Mouse (Mus musculus) midbrain, embryonic 11.5 days (tissue): ENCODE measurements around the gene Disp2. TPM values are rescaled to one million over a fixed set of nuclear protein-coding genes. Genes with fewer than 3 reads are reported as not detected.

Experiments used
- ATAC-seq: fragments of 200-750 bp; cut with Nextera tagmentation; 2 replicates; pipeline ENCODE4 v1.8.0; 2017; ENCODE audit warnings: moderate TSS enrichment, moderate library complexity; ENCODE audit not compliant: low FRiP score
- DNase-seq: peaks from one replicate; pipeline ENCODE4 v3.0.0; 2015; ENCODE audit warnings: low spot score; ENCODE audit errors: missing footprints
- H3K27ac ChIP-seq: fragments of 300-500 bp; sonication (generic); 2 replicates; pipeline ENCODE4 v1.5.1; 2014; ENCODE audit warnings: low read depth, low read length
- H3K27me3 ChIP-seq: fragments of 300-500 bp; sonication (generic); 2 replicates; pipeline ENCODE4 v1.6.1; 2014; ENCODE audit warnings: mild to moderate bottlenecking, low read length, moderate library complexity, mixed read lengths; ENCODE audit not compliant: control insufficient read depth, insufficient read depth
- H3K36me3 ChIP-seq: fragments of 300-500 bp; sonication (generic); 2 replicates; pipeline ENCODE4 v1.6.1; 2014; ENCODE audit warnings: mild to moderate bottlenecking, low read length, moderate library complexity, mixed read lengths; ENCODE audit not compliant: control insufficient read depth, insufficient read depth
- H3K4me1 ChIP-seq: fragments of 300-500 bp; sonication (generic); 2 replicates; pipeline ENCODE4 v1.6.1; 2014; ENCODE audit warnings: low read length; ENCODE audit not compliant: control insufficient read depth, insufficient read depth
- H3K4me2 ChIP-seq: fragments of 300-500 bp; sonication (generic); 2 replicates; pipeline ENCODE4 v1.6.1; 2014; ENCODE audit warnings: mild to moderate bottlenecking, moderate library complexity
- H3K4me3 ChIP-seq: fragments of 300-500 bp; sonication (generic); 2 replicates; pipeline ENCODE4 v1.5.1; 2014; ENCODE audit warnings: low read depth, low read length
- H3K9ac ChIP-seq: fragments of 300-500 bp; sonication (generic); 2 replicates; pipeline ENCODE4 v1.6.1; 2014; ENCODE audit warnings: low read length
- H3K9me3 ChIP-seq: fragments of 300-500 bp; sonication (generic); 2 replicates; pipeline ENCODE4 v1.6.1; 2016; ENCODE audit warnings: low read length; ENCODE audit not compliant: control insufficient read depth
- WGBS: fragments of 180-500 bp; shearing (Covaris S2); extraction: QIAGEN DNeasy Blood & Tissue Kit; methylation state at CpG from one replicate; pipeline ENCODE4 v1.1.7; 2014; 5-methylcytosine and 5-hydroxymethylcytosine counted together
- polyA plus RNA-seq: library from polyadenylated mRNA; unstranded; fragments of >200 nt; fragmentation: Nextera tagmentation; extraction: Ambion mirVana; gene quantifications from 2 replicates; pipeline ENCODE4 v1.2.1, GENCODE M21; 2014

Gene Disp2
- polyA plus RNA-seq, 1 experiment from 2014 or later, result 7.8 TPM

- peaks cover 4% of the 10 kb centered on the region; the same call in 1 of the 2 replicates for H3K4me1 ChIP-seq
- H3K27ac ChIP-seq, result no peak overlapping the region
- H3K4me3 ChIP-seq, result no peak overlapping the region
- peak; percentile 64; the same call in 1 of the 2 replicates for ATAC-seq
- H3K27me3 ChIP-seq, result no peaks in the 10 kb centered on the region; the same call in 1 of the 2 replicates
- no peaks in the 10 kb centered on the region for H3K36me3 ChIP-seq
- H3K4me2 ChIP-seq, result peak overlapping the region; percentile 10; the same call in 1 of the 2 replicates
- DNase-seq, result peak; percentile 95
- WGBS, result 29% methylated on average over 44 of the region's 44 CpGs
- no peak overlapping the region for H3K9ac ChIP-seq
- no peaks in the 10 kb centered on the region for H3K9me3 ChIP-seq
These were observed 11.3 kb downstream of the Disp2 start for GRCm38 (mm10) chr2:118790551-118791525.

DNA sequence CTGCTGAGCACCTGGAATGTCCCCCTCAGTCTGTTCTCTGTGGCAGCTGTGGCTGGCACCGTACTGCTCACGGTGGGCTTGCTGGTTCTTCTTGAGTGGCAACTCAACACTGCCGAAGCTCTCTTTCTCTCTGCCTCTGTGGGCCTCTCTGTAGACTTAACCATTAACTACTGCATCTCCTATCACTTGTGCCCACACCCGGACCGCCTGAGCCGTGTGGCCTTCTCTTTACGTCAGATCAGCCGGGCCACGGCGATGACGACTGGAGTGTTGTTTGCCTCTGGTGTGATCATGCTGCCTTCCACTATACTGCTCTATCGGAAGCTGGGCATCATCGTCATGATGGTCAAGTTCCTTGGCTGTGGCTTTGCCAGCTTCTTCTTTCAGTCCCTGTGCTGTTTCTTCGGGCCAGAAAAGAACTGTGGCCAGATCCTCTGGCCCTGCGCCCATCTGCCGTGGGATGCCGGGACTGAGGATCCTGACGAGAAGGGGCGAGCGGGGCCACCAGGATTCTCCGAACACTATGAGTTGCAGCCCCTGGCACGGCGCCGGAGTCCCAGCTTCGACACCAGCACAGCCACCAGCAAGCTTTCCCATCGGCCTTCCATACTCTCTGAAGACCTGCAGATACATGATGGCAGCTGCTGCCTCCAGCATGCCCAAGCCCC, 12.2 kb downstream of the Disp2 start:
- DNase-seq (no peak), ATAC-seq (no peak)
- Histone ChIP-seq H3K4me2 (no peak overlapping the region), H3K27ac (no peak overlapping the region), H3K9me3 (no peaks in the 10 kb centered on the region), H3K9ac (no peak overlapping the region), H3K4me1 (peaks cover 4% of the 10 kb centered on the region; the same call in 1 of the 2 replicates), H3K36me3 (no peaks in the 10 kb centered on the region), H3K27me3 (no peaks in the 10 kb centered on the region; the same call in 1 of the 2 replicates), H3K4me3 (no peak overlapping the region)
- 93% methylated on average over 26 of the region's 26 CpGs for WGBS

DNA sequence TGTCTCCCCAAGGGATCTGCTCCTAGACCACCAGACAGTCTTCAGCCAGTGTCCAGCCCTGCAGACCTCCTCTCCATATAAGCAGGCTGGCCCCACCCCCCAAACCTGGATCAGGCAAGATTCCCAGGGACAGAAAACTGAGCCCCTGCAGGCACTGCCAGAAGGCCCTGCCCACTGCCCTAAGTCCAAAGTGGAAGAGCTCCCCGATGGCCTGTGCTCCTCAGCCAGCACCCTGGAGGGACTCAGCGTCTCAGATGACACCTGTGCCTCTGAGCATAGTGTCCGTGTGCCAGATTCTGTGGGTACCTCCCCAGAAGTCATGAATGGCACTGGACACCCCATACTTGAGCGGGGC, 12.7 kb downstream of the Disp2 start:
- H3K27ac ChIP-seq, result no peak overlapping the region
- H3K9ac ChIP-seq, result no peak overlapping the region
- ATAC-seq, result no peak
- no peak overlapping the region for H3K4me2 ChIP-seq
- H3K36me3 ChIP-seq, result no peaks in the 10 kb centered on the region
- H3K27me3 ChIP-seq, result no peaks in the 10 kb centered on the region; the same call in 1 of the 2 replicates
- H3K9me3 ChIP-seq, result no peaks in the 10 kb centered on the region
- no peak for DNase-seq
- peaks cover 4% of the 10 kb centered on the region; the same call in 1 of the 2 replicates for H3K4me1 ChIP-seq
- H3K4me3 ChIP-seq, result no peak overlapping the region
- WGBS, result 75% methylated on average over 4 of the region's 4 CpGs

GRCm38 (mm10) chr2:118793636-118794035, 14.1 kb downstream of the Disp2 start:
- WGBS, result 84% methylated on average over 4 of the region's 4 CpGs
- Histone ChIP-seq H3K36me3 (no peaks in the 10 kb centered on the region), H3K4me2 (no peak overlapping the region), H3K27ac (no peak overlapping the region), H3K9ac (no peak overlapping the region), H3K27me3 (no peaks in the 10 kb centered on the region; the same call in 1 of the 2 replicates), H3K9me3 (no peaks in the 10 kb centered on the region), H3K4me3 (no peak overlapping the region), H3K4me1 (peaks cover 4% of the 10 kb centered on the region; the same call in 1 of the 2 replicates)
- ATAC-seq (no peak), DNase-seq (no peak)

GRCm38 (mm10) chr2:118802542-118803118, 23.1 kb downstream of the Disp2 start:
- no peak overlapping the region for H3K27ac ChIP-seq

DNA sequence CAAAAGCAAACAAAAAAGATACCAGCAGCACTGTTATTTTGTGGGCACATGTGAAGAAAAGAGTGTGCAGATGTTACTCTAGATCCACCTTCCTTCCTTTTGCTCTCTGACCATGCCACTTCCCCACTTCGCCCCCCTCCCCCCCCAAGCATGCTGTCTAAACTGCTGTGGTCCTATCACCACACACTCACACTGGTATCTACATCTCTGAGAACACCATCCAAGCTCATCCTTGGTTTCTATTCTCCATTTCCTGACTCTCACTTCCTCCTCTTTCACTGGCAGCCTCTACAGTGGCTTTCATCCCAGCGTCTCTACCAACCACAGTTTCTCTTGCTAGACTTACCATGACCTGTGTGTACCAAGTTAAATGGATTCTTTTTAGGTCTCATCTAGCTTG, 25.0 kb downstream of the Disp2 start:
- no peak overlapping the region for H3K4me3 ChIP-seq
- no peaks in the 10 kb centered on the region for H3K9me3 ChIP-seq
- H3K4me2 ChIP-seq, result no peak overlapping the region
- ATAC-seq, result no peak
- H3K36me3 ChIP-seq, result no peaks in the 10 kb centered on the region
- no peaks in the 10 kb centered on the region for H3K4me1 ChIP-seq
- WGBS, result 80% methylated on average over 2 of the region's 2 CpGs
- H3K9ac ChIP-seq, result no peak overlapping the region
- no peaks in the 10 kb centered on the region for H3K27me3 ChIP-seq
- DNase-seq, result no peak
- no peak overlapping the region for H3K27ac ChIP-seq

More at GRCm38 (mm10) chr2:118802542-118803118, 23.1 kb downstream of the Disp2 start:
- no peak for ATAC-seq
- H3K9ac ChIP-seq, result no peak overlapping the region
- no peak overlapping the region for H3K4me3 ChIP-seq
- H3K27me3 ChIP-seq, result no peaks in the 10 kb centered on the region
- WGBS, result 75% methylated on average over 4 of the region's 4 CpGs
- no peak for DNase-seq
- no peaks in the 10 kb centered on the region for H3K36me3 ChIP-seq
- no peak overlapping the region for H3K4me2 ChIP-seq
- H3K4me1 ChIP-seq, result no peaks in the 10 kb centered on the region
- H3K9me3 ChIP-seq, result no peaks in the 10 kb centered on the region

DNA sequence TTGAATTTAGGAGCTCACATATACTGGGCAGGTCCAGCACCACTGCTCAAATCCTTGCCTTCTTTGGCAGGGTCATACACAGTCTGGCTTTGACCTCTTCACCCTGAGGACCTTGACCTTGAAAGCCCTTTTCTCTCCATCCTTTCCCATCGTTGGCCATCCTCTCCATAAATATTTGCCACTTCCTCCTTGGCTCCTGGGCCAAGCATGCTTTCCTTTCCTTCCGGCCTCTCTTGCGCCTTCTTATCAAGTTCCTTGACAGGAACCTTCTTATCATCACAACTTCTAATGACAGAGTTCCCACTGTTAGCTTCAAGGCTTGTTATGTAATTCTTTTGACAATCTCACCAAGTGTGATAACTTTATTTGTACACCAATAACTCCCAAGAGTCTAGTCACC, 25.6 kb downstream of the Disp2 start:
- H3K4me3 ChIP-seq, result no peak overlapping the region
- whole genome bisulfite sequencing, result 70% methylated on average over 3 of the region's 3 CpGs

DNA sequence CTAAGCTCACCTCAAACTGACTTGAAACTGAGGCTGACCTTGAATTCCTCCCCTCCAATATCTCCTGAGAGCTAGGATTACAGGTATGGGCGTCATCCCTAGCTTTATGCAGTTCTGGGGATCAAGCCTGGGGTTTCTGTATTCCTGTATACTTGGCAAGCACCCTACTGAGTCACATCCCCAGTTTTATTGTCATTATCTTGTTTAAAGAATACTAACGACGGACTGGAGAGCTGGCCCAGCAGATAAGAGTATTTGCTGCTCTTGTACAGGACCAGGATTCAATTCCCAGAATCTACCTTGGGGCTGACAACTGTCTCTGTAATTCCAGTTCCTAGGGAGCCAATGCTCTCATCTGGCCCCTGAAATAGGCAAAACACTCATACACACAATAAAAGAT, 26.2 kb downstream of the Disp2 start:
- no peak overlapping the region for H3K27ac ChIP-seq
- no peaks in the 10 kb centered on the region for H3K36me3 ChIP-seq
- H3K9ac ChIP-seq, result no peak overlapping the region
- no peaks in the 10 kb centered on the region for H3K27me3 ChIP-seq
- DNase-seq (no peak), ATAC-seq (no peak)
- H3K9me3 ChIP-seq, result no peaks in the 10 kb centered on the region
- WGBS, result 60% methylated on average over 3 of the region's 3 CpGs
- H3K4me1 ChIP-seq, result no peaks in the 10 kb centered on the region
- H3K4me2 ChIP-seq, result no peak overlapping the region
- H3K4me3 ChIP-seq, result no peak overlapping the region

More for the DNA sequence above, 25.6 kb downstream of the Disp2 start:
- Histone ChIP-seq H3K4me2 (no peak overlapping the region), H3K9me3 (no peaks in the 10 kb centered on the region), H3K27ac (no peak overlapping the region), H3K4me1 (no peaks in the 10 kb centered on the region), H3K27me3 (no peaks in the 10 kb centered on the region), H3K9ac (no peak overlapping the region), H3K36me3 (no peaks in the 10 kb centered on the region)
- DNase-seq, result no peak
- ATAC-seq, result no peak
